Mouse (Mus musculus) embryo, embryonic 9.5 days (tissue): Measurements from ENCODE around the gene Lrsam1.

Source experiments
- DNase-seq: peaks from one replicate; pipeline ENCODE4 v3.0.0-alpha.2; 2017; ENCODE audit errors: extremely low spot score

The Lrsam1 gene

DNA sequence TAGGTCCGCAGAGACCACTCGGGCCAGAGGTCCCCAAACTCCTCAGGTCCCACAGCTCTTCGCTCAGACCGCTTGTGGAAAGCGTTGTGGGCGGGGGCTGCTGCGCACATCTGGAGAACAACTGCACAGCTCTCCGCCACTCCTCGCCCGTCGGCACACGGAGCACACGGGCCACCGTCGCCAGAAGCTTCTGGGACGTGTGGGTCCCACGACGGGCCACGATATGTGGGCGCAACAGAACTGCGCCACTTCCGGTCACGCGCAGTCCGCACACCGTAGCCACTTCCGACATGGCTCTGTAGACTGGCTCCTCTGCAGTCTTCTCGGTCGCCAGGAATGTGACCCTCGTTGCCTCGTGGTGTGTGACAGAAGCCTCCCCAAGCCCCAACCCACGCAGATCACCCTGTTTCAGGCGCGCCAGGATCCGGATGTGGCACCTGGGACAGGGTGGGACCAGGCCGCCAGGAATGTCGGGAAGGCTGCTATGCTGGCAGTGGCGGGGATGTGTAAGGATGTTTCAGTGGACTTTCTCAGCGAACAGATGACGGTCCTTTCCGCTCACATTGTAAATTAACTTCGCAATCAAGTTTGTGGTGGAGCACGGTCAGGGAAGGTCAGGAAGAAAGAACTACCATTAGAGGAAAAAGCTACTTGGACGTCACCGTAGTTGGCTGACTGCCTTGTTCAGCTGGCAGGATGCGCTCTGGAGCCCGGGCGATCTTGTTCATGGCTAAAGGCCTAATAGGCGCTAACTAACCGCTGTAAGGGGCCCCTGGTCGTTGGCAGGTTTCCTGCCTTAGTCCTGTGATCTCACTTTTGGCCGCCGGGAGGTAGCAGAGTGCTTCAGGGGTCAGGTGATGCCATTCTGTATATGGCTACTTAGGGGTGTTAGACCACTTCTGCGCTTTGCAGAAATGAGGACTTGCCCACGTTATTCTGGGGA, 5.5 kb upstream of the Lrsam1 start:
- peak; percentile 84 for DNase-seq

DNA sequence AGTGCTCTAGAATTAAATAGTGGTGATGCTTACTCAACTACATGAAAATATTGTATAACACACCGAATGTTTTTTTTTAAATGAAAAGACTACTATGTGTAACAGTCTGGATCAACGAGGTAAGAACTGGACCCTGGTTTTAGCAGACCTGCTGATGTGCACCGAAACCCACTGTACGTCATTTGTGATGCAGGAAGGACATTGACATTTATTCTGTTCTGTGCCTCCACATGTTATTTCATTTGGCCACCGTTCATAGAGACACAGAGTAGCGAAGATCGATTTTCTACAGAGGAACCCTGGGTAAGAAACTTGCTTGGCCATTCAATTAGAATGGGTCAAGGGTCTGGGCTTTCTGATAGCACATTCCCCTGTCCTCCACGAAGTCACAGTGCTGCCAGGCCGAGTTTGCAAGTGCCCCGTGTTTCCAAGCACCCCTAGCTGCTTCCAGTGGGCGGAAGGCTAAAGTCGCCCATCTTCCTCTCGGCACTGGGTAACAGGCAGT, 4.8 kb upstream of the Lrsam1 start:
- no peak for DNase-seq

DNA sequence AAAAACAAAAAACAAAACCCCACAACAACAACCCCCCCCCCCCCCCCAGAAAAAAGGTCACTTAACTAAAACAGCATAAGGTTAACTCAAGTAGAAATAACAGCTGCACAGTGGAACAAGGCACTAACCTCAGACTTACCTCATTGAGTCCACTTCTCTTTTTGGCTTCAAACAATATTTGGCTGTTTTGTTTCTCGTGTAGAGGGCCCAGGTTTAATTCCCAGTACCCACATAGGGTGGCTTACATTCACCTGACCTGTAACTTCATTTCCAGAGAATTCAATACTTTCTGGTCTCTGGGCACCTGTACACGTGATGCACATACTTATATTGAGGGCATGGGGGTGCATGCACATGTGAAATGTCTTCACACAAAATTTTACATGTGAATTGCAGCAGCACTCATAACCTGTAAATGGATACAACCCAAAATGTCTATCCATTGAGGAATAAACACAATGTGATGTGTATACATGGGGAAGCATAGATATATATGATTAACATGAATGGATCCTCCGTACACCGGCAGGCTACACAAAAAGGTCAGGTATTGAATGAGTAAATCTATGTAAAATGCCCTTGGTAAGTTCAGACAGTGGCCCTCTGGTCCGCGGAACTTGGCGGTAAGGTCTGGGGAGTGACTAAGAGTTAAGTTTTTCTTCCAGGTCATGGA, 4.2 kb upstream of the Lrsam1 start:
- DNase-seq, result peak; percentile 55

DNA sequence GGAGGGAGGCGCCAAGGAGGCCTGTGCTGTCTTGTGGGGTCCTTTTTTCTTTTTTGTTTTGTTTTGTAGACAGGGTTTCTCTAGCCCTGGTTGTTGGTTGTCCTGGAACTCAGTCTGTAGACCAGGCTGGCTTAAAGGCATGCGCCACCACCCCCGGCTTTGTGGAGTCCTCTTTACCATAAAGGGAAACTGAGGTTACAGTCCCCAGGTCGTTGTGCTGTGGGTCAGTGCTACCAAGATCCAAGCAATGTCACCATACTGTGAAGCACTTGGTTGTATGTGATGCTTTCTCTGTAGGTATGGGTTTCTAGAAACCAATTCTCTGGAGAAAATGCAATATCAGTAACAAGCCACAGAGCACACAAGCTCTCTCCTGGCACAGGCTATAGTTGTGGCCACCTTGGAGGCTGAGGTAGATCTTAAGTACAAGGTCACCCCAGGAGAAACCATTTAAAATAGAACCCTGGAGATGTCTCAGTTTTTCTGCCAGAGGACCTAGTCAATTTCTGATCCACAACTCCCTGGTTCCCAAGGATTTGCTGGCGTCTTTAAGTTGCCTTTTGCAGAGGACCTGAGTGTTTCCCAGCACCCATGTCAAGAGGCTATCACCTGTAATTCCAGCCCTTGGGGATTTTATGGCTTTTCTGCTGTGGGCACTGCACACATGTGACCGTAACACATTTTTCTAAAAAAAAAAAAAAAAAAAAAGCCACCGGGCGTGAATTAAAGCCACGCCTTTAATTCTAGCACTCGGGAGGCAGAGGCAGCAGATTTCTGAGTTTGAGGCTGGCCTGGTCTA, 3.4 kb upstream of the Lrsam1 start:
- DNase-seq, result peak; percentile 37

DNA sequence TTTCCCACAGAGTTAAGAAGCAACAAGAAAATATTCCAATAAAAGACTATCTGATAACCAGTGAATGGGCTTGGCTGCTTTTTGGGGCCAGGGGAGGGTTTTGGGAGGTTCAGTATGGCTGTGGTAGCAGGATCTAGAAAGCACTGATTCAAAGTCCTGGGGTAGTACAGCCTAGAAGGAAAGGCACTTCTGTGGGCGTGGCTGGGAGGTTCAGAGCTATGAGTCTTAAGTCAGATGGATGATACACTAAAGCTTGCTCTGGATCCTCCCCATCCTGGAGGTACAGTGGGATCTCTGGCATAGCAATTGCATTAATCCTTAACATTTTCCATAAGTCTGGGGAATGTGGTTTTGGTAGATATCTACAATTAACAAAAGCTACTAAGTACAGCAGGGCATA, 2.6 kb upstream of the Lrsam1 start:
- DNase-seq, result no peak

DNA sequence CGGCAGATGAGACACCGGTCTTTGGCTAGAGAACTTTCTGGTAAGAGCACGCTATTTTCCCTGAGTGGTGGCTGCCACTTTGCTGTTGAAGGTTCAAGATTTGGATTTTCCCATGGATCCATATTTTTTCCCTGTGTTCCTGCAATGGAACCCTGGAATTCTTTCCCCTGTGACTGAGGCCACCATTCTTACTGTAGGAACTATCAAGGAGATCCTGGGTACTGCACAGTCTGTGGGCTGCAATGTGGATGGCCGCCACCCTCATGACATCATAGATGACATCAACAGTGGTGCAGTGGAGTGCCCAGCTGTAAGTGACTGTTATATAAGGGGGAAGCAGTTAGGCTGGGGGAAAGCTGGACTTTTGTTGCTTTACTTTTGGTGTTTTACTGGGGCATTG, 2.1 kb upstream of the Lrsam1 start:
- DNase-seq, result no peak

DNA sequence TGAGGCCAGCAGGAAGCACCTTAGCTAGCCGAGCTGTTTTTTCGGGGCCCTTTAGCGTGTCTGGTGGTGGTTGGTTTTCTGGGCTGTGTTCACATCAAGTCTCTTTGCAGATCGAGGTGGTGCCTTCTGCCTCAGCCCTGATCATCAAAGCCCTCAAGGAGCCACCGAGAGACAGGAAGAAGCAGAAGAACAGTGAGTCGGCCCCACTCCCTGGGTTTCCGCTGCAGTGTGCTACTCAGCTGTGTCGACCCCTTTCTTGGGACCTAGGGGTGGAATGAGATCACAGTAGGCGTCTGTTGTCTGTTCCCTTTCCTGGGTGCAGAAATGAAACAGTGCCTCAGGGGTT, 1.4 kb upstream of the Lrsam1 start:
- DNase-seq, result no peak

DNA sequence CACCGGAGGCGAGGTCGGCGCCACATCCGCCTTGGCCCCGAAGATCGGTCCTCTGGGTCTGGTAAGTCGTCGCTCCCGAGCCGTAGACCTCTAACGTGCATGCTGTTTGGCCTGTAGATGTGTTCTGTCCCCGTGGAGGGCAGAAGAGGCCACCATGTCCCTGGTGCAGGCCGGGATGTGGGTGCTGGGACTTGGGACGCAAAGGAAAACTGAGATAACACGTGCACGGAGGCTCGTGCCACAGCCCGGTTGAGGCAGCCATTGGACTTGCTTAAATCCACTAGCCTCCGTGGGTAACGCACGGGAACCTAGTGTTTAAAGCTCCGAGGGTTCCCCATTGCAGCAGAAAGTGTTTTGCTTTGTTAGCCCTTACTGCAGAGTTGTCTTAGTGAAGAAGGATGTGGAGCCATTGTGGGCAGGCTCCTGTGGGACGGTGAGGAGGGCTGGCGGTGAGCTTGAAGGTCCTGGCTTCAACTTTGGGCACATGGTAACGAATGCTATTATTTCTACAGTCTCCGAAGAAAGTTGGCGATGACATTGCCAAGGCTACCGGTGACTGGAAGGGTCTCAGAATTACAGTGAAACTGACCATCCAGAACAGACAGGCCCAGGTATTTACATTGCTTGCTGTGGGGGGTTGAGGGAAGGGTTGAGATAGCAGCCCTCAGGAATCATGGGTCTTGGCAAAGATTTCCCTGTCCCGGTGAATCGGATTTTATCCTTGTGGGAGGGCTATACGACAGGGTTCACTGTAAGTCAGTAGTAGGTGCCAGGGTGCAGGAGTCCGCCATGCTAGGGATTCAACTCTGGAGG, 854 bp upstream of the Lrsam1 start:
- peak; percentile 46 for DNase-seq

DNA sequence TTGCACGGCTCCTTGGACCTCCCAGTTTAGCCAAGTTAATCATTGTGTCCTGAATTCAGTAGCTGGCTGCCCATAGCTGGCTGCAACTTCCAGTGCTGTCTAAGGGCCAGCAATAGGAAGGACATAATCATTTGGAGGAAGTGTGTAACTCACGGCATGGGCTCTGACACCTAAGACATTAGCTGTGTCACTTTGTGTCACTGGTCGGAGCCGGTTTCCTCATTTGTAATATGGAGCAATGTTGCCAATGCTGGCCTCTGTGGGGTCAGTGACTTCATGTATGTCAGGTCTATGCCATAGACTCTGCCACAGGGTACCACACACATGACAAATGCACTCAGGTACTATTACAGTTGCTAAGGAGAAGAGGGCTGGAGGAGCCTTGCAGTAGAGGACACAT, 1.1 kb downstream of the Lrsam1 start:
- no peak for DNase-seq

DNA sequence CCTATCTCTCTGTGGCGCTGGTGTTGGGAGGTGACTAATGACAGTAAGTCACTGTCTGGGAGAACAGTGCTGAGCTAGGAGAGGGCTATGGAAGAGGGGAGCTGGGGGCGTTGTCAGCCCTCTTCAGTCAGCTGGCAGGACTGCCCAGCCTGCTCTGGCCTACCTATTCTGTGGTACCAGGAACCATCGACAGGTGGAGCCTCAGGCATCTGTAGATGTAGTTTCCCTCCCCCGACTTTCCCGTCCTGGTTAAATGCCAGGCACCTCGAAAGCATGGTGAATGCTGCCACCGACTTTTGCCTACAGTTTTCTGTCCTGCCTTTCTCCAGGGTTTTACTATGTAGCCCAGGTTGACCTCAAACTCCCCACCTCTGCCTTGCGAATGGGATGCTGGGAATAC, 4.1 kb downstream of the Lrsam1 start:
- DNase-seq, result no peak

DNA sequence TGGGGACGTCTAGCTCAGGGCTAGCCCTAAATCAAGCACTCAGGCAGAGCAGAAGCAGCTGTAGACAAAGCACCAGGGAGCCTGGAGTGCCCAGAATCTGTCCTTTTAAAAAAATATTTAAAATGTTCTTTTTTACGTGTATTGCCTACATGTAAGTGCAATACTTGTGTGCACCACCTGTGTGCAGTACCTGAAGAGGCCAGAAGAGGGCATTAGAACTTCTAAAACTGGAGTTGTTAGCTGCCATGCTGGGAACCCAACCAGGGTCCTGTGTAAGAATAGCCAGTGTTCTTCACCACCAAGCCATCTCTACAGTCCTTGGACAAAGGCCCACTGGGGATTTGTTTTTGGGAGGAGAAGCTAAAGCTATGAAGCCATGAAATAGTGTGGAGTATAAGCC, 6.8 kb downstream of the Lrsam1 start:
- no peak for DNase-seq

DNA sequence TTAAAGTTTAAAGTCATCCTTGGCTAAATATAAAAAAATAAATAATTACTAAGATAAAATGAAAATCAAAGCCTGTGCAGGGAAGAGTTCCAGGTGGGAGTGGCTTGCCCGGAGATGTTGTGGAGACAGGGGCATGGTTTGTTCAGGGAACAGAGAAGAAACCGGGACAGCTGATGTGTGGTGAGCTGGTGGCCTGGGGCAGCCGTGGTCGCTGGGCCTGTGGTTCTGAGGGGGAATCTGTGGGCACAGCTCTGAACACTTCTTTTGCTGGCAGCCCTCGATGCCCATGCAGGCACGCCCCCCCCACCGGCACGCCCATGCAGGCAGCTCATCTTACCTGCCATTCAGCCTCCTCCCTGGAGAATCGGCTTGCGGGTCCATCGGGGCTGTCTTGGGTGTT, 14.0 kb downstream of the Lrsam1 start:
- DNase-seq, result no peak

DNA sequence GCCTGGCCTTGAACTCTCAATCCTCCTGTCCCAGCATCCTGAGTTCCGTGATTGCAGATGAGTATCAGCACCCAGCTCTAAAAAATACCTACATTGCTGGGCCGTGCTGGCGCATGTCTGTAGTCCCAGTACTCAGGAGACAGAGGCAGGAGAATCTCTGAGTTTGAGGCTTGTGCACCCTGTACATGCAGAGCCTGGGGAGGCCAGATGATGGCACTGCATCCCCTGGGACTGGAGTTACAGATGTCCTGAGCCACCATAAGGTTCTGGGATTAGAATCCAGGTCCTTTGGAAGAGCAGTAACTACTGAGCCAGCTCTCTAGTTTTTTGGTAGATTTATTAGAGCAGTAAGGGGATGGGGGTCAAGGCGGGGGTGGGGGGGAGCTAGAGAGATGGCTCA, 20.9 kb downstream of the Lrsam1 start:
- no peak for DNase-seq

DNA sequence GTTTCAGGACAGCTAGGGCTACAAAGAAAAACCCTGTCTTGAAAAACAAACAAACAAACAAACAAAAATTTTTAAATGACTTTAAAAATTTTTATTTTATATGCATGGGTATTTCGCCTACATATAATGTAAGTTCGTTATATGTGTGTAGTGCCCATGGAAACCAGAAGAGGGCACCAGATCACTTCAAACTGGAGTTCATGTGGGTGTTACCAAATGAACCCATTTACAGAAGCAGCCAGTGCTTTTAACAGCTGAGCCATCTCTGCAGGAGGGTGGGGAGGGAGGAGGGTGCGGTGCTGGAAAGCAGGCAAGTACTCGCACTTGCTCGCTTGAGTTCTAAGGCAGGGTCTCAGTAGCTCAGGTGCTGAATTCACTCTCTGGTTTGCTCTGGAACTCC, 22.0 kb downstream of the Lrsam1 start:
- DNase-seq, result no peak

DNA sequence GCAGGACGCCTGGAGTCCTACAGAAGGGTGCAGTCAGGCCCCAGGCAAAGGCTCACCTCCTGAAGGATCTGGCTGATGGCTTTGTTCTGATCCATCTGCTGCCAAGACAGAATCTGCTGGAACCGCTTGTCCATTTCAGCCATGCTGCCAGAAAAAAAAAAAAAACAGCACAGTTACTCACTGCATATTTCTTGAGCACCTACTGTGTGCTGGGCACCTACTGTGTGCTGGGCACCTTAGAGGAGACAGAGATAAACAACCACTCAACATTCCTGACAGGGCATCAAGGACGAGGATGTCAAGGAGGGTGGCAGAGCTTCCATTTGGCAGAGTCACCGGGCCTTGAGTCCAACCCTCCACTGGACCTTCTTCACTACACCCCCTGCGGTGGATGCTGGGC, 22.7 kb downstream of the Lrsam1 start:
- DNase-seq, result no peak

DNA sequence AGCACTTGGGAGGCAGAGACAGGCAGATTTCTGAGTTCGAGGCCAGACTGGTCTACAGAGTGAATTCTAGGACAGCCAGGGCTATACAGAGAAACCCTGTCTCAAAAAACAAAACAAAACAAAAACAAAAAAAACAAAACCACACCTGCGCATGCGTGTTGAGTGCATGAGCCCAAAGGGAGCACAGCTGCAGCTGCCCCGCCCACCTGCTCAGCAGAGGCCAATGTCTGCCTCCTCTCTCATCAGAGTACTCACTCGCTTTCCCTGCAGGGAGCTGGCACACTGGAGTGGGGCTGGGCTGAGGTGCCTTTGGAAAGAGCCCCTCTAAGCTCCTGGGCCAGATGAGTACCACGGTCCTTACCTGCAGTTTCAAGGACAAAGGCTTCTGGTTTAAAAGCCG, 29.7 kb downstream of the Lrsam1 start:
- DNase-seq, result no peak

DNA sequence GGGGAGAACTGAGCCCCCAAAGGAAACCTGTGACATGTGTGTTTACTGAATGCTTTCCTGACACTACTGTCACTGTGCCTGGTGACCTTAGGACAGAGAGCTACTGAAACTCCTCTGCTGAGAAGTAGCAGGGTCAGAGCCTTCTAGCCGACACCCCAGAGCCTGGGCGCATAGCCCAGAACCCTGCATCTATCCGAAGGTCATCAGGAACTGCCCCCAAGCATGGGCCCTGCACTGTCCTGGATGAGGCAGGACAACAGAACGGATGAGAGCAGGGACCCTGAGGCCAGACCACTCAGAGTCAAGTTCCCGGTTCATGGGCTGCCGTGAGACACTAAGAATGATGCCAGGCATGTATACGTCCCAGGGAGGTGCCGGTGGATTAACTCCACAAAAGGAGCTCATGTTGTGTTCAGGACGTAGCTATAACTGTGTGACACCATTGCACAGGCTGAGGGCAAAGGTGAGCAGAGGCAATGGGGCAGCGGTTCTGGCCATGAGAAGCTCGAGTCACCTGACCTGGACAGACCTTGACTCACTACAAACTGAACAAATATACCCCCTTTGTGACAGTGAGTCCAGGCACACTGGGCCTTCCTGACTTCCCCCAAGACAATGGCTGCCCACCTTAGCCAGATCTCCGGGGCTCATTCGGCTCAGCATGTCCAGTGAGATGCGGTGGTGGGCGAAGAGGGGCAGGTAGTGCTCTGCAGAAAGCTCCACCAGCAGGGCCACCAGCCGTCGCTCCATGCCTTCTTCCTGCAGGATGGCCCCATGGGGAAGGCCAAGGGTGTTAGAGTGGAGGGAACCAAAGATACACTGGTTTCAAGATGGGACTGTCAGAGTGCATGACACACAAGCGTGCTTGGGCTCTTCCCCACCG, 32.2 kb downstream of the Lrsam1 start:
- DNase-seq, result no peak

DNA sequence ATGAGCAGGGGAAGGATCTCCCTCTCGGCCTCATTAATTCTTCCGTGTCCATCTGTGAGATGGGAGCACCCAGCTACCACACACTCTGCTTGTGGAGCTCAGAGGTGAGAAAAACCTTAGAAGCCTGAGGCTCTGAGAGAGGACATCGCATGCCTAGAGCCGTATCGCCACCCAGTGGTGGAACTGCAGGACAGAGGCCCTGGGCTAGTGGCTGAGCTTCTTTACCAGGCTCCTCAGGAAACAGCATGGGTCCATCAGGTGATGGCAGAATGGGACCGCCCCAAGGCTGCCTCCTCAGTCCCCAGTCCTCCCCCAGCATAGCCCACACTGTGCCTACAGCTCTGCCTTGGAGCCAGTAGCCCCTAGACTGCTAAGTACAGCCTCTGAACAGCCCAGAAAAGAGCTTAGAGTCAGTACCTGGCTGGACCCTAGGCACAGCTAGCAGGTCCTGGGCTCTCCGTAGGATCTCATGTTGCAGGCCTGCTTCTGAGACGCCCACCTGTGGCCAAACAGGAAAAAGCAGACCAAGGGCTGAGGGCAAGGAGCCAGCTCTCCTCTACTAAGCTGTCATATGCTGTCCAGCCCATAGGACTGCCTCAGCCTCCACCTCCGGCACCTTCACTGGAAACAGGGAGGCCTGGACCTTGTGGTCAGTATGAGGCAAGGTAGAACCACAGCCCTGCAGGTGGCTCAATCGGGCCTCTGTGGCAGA, 33.0 kb downstream of the Lrsam1 start:
- DNase-seq, result peak; percentile 53

DNA sequence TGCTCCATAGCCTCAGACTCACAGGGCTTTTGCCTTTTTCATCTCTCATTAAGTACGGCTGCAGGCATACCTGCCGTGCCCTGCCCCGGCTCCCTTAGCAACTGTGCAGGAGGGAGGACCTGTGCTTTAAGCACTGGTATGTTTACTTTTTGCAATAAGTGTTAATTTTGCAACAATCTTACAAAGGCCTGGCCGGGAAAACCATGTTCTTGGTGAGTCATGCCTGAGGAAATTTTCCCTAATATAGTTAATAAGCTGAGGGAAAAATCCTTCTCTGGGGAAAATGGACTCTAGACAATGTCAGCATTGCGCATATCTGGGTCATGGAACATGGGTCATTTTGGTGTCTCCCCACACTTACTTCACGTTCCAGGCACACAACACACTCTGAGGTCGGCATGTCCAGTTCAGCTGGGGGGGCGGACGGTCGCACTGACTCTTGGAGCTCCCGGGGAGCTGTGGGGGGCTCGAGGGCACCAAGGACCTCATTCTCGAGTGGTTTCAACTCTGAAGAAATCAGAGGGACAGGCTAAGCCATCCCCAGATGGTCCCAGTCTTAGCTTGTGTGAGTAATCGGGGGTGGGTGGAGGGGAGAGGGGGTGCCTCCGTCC, 33.7 kb downstream of the Lrsam1 start:
- DNase-seq, result no peak
